Mouse (Mus musculus) left cerebral cortex, postnatal 10 days (tissue): ENCODE data around the gene Tomm22. TPM values are rescaled to one million over a fixed set of nuclear protein-coding genes. Genes with fewer than 3 reads are reported as not detected.

Source experiments
- DNase-seq, 2 experiments: peaks; one replicate each; pipeline ENCODE4 v3.0.0; 2021 to 2022; ENCODE audit warnings: low spot score in 2 of 2, mixed read lengths in 1 of 2; ENCODE audit errors: extremely low spot score in 1 of 2
- intact Hi-C: fragments of 180-260 bp; cut with DNase I; formaldehyde crosslinking; loops from one replicate; pipeline ENCODE4 v1.15.1; 2025
- total RNA-seq, 2 experiments: library from RNA; stranded (reverse); gene quantifications; 2 replicates each; pipeline ENCODE4 v1.2.3; 2021

The Tomm22 gene
- total RNA-seq, 2 experiments from 2014 or later, result 108 to 112 TPM

DNA sequence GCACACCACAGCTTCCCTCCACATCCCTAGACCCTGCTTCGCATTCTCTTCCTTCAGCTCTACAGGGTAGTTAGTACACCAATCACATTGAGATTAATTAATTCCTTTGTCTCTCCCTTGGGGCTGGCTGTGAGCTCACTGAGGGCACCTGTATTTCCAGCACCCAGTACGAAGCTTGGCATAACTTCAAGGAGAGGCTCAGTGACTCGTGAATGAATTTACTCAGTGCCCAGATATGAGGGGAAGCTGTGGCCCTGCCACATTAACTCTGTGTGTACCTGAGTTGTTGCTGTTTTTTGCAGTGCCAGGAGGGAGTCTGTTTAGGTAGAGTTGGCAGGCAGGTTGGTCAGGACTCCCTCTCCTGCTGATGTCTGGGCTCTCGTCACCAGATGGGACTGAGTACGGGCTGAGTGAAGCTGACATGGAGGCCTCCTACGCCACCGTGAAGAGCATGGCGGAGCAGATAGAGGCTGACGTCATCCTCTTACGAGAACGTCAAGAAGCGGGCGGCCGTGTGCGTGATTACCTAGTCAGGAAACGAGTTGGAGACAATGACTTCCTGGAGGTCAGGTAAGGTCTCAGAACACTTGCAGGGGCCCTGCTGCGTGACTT, 36.0 kb downstream of the Tomm22 start:
- no peak for DNase-seq
- intact Hi-C loops, result no loop called here

DNA sequence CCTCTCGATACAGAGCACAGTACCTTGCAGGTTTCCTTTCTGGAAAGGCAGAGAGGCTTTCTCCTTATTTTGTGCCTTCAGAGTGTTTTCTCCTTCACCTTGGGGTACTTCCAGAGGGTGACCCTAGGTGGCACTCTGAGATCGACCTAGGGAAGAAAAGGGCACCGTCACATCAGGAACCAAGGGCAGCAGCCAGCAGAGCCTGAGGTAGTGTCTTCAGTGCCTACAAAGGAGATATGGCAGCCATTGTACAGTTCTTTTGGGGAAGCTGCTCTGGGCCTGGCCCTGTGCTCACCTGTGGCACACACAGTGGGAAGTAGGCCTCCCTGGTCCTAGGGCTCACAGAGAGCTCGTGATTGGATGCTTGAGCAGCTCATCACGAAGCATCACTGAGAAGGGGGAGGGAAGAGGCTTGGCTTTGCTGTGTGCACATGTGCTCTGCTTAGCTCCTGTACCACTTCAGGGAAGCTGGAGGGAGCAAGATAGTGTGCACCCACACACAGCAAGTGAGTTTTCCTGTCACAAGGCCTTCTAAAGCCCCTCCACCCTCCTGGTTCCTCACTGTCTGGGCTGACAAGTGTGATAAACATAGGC, 37.7 kb downstream of the Tomm22 start:
- no peak for DNase-seq
- intact Hi-C loops, result no loop called here

DNA sequence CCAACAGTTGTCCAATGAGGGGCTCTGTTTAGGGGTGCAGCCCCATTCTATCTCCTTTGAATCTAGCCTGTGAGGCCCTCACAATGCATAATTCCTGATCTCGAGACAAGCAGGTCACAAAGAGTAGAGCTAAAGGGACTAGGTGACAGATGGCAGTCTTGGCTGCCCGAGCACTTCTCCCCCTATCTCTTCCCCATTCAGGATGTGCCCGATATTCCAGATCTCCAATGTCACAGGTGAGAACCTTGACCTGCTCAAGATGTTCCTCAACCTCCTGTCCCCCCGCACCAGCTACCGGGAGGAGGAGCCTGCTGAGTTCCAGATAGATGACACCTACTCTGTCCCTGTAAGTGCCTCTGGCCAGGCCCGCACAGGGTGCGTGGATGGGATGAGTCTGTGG, 45.0 kb downstream of the Tomm22 start:
- no peak for DNase-seq
- intact Hi-C loops, result no loop called here

DNA sequence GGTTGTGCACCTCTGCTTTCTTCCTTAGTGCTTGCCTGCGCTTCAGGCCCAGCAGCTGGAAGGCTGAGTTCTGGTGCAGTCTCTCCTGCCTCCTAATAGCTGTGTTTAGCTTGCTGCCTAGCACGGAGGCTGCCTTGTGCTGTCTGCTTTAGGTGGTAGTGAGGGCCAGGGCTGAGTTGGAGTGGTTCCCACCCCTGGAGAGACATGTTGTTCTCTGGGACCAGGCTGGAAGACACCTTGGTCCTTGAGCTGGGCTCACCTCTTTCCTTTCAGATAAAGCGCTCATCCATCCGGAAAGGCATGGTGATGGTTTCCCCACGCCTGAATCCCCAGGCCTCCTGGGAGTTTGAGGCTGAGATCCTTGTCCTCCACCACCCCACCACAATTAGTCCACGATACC, 46.0 kb downstream of the Tomm22 start:
- DNase-seq, result no peak
- intact Hi-C loops, result no loop called here

DNA sequence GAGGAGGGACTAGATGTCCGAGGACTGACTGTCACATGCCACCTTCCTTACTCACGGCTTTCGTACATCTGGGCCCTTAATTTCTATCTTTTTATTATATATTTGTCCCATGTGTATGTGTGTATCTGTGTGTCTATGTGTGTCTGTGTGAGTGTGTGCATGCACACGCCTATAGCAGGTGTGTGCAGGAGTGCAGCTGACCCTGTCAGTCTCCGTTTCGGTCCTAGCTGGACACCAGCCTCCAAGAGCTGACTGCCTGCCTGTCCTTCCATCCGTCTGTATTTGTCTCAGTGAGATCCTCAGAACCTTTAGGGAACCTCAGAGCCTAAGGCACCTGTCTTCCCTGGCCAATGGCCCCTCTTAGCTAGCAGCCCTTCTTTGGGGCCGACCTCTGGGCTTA, 49.6 kb downstream of the Tomm22 start:
- intact Hi-C loops, result no loop called here
- no peak for DNase-seq

DNA sequence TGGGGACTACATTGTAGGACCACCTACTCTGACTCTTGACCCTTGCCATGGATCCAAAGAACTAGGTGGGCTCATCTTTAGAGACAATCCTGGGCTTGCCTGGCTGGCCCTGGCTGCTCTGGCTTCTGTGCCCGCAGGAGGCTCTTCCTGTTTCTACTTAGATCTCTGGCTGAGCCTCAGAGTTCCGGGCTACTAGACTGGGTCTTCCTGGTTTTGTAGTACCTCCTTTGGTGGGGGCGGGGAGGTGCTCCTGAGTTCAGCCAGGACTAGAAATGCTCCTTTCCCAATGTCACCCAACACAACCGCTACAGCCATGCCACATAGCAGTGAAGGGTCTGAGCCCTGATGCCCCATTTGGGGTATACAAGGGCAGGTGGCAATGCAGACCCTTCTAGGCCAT, 50.1 kb downstream of the Tomm22 start:
- intact Hi-C loops, result no loop called here
- peak in 1 of 2 experiments; percentile 67 for DNase-seq

Other genes with a start within 250 kb of the Tomm22 start
- 100 to 1,000 TPM; 181 to 198 TPM for gene Csnk1e, start 215.3 kb upstream of the Tomm22 start, total RNA-seq
- gene Kcnj4, start 165.6 kb upstream of the Tomm22 start, total RNA-seq, result 100 to 1,000 TPM; 116 to 124 TPM
- gene Kdelr3, start 154.4 kb upstream of the Tomm22 start, total RNA-seq, result 1 to 10 TPM; 1.4 to 1.6 TPM
- 100 to 1,000 TPM; 381 TPM for gene Ddx17, start 124.1 kb upstream of the Tomm22 start, total RNA-seq
- gene Dmc1, start 65.8 kb upstream of the Tomm22 start, total RNA-seq, result 1 to 10 TPM; 1.0 to 1.4 TPM
- 10 to 100 TPM; 10.4 to 10.6 TPM for gene Fam227a, start 11.9 kb upstream of the Tomm22 start, total RNA-seq
- 10 to 100 TPM; 54.5 to 61.0 TPM for gene Cby1, start 11.7 kb upstream of the Tomm22 start, total RNA-seq
- 10 to 100 TPM; 43.7 to 46.1 TPM for gene Josd1, start 17.1 kb downstream of the Tomm22 start, total RNA-seq
- gene Gtpbp1, start 20.0 kb downstream of the Tomm22 start, total RNA-seq, result 10 to 100 TPM; 44.9 to 48.5 TPM
- 10 to 100 TPM; 14.9 to 20.2 TPM for gene Sun2, start 71.7 kb downstream of the Tomm22 start, total RNA-seq
- gene Dnal4, start 107.0 kb downstream of the Tomm22 start, total RNA-seq, result 10 to 100 TPM; 28.6 to 31.0 TPM
- 100 to 1,000 TPM; 454 to 474 TPM for gene Nptxr, start 133.9 kb downstream of the Tomm22 start, total RNA-seq
- 10 to 100 TPM; 12.5 to 12.9 TPM for gene Npcd, start 163.4 kb downstream of the Tomm22 start, total RNA-seq
- gene Cbx6, start 163.8 kb downstream of the Tomm22 start, total RNA-seq, result 100 to 1,000 TPM; 271 to 289 TPM
- 1 to 10 TPM; 4.4 to 4.7 TPM for gene Apobec3, start 220.8 kb downstream of the Tomm22 start, total RNA-seq